ENCODE assay signal across 10 mouse cellular contexts in the genomic region with DNA sequence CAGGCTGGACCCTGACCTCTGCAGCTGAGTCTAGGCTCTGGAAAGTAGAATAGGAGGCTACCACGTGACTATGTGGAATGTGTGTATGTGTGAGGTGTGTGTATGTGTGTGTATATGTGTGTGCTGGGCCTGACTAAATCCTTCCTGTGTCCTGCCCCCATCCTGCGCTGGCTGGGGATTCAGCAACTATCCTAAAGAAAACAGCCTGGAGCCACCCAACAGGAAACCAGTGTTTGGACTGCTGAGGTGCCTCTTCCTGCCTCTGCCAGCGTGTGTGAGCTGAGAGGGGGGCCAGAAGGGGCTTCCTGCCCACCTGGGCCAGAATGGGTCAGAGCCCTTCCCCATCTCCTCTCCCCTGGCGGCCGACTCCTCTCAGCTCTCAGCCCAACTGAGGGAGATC. TPM values are rescaled to one million over a fixed set of nuclear protein-coding genes. Genes with fewer than 3 reads are reported as not detected.
A peak's percentile ranks its signal among the peaks of the same experiment; 100 is the strongest.
DNase-seq lines count a peak whose midpoint lies in the region; ATAC-seq and TF ChIP-seq lines count a peak whose summit lies in the region.
"Had no signal": no experiment of that assay in that cellular context is flagged by ENCODE, and none has a peak within 500 bp of the region (broad histone marks: within the 10 kb centered on the region; RNA-seq: fewer than 3 reads in every experiment).

No protein-coding gene starts in this region.

- no peak overlapping the region for H3K4me3 ChIP-seq in hindbrain, embryonic 11.5 days (ENCODE audit: low read depth, low read length)
- H3K4me3 ChIP-seq in hindbrain, embryonic 13.5 days = no peak overlapping the region
- H3K4me3 ChIP-seq in embryonic facial prominence, embryonic 13.5 days = no peak overlapping the region
- H3K4me3 ChIP-seq in stomach, embryonic 14.5 days (ENCODE audit: low read depth, low read length) = no peak overlapping the region
- H3K4me3 ChIP-seq in gastrocnemius, adult 2 months = no peak overlapping the region

- 54% methylated on average over 5 of the region's 5 CpGs for WGBS in hindbrain, embryonic 11.5 days
- 73% methylated on average over 5 of the region's 5 CpGs for WGBS in hindbrain, embryonic 13.5 days
- 26% methylated on average over 5 of the region's 5 CpGs for WGBS in embryonic facial prominence, embryonic 13.5 days
- 44% methylated on average over 5 of the region's 5 CpGs for WGBS in stomach, embryonic 14.5 days

- no peaks in the 10 kb centered on the region for H3K9me3 ChIP-seq in hindbrain, embryonic 11.5 days (ENCODE audit: control insufficient read depth, low read length)
- no peaks in the 10 kb centered on the region for H3K9me3 ChIP-seq in hindbrain, embryonic 13.5 days
- H3K9me3 ChIP-seq in embryonic facial prominence, embryonic 13.5 days = no peaks in the 10 kb centered on the region
- H3K9me3 ChIP-seq in stomach, embryonic 14.5 days (ENCODE audit: control insufficient read depth, low read depth, low read length) = no peaks in the 10 kb centered on the region

- no peak overlapping the region for H3K4me2 ChIP-seq in hindbrain, embryonic 11.5 days (replicated peaks; ENCODE audit: low read depth, low read length)
- no peak overlapping the region for H3K4me2 ChIP-seq in hindbrain, embryonic 13.5 days
- H3K4me2 ChIP-seq in embryonic facial prominence, embryonic 13.5 days = no peak overlapping the region
- H3K4me2 ChIP-seq in stomach, embryonic 14.5 days (replicated peaks; ENCODE audit: low read depth, low read length) = no peak overlapping the region

- H3K36me3 ChIP-seq in hindbrain, embryonic 11.5 days (ENCODE audit: control insufficient read depth, insufficient read depth, low read length) = no peaks in the 10 kb centered on the region
- H3K36me3 ChIP-seq in hindbrain, embryonic 13.5 days = no peaks in the 10 kb centered on the region
- H3K36me3 ChIP-seq in embryonic facial prominence, embryonic 13.5 days = peaks cover 40% of the 10 kb centered on the region
- H3K36me3 ChIP-seq in stomach, embryonic 14.5 days (ENCODE audit: control insufficient read depth, insufficient read depth, low read length) = peaks cover 24% of the 10 kb centered on the region

- peak overlapping the region; percentile 30; the same call in 1 of the 2 replicates for H3K27ac ChIP-seq in hindbrain, embryonic 11.5 days (ENCODE audit: low read depth, low read length)
- H3K27ac ChIP-seq in hindbrain, embryonic 13.5 days = no peak overlapping the region
- peak overlapping the region; percentile 69 for H3K27ac ChIP-seq in embryonic facial prominence, embryonic 13.5 days
- no peak overlapping the region; the same call in 1 of the 2 replicates for H3K27ac ChIP-seq in stomach, embryonic 14.5 days (ENCODE audit: low read length)
- no peak overlapping the region for H3K27ac ChIP-seq in gastrocnemius, adult 2 months

- no peak for DNase-seq in hindbrain, embryonic 11.5 days (ENCODE audit: low spot score)
- DNase-seq in kidney, postnatal 36 days = peak; percentile 22 to 46
- DNase-seq in left cerebral cortex, postnatal 36 days (ENCODE audit: low spot score in 2 of 2) = no peak
- no peak for DNase-seq in gastrocnemius, adult 2 months
- DNase-seq: adrenal gland, postnatal 14 days had no signal

- no peak for ATAC-seq in hindbrain, embryonic 11.5 days (ENCODE audit: low FRiP score)
- ATAC-seq in hindbrain, embryonic 13.5 days (ENCODE audit: low FRiP score) = no peak
- peak; percentile 12 for ATAC-seq in embryonic facial prominence, embryonic 13.5 days (ENCODE audit: insufficient number of reproducible peaks, insufficient read depth, low FRiP score, low TSS enrichment, low read depth)
- peak; percentile 34; the same call in 1 of the 2 replicates for ATAC-seq in stomach, embryonic 14.5 days (ENCODE audit: insufficient number of reproducible peaks, insufficient read depth, low FRiP score, low read depth)
- ATAC-seq in cerebellum, adult (ENCODE audit: insufficient number of reproducible peaks, low FRiP score, low TSS enrichment) = no peak

- H3K9ac ChIP-seq in hindbrain, embryonic 11.5 days (ENCODE audit: low read depth, low read length) = no peak overlapping the region
- no peak overlapping the region for H3K9ac ChIP-seq in hindbrain, embryonic 13.5 days
- no peak overlapping the region for H3K9ac ChIP-seq in embryonic facial prominence, embryonic 13.5 days
- no peak overlapping the region for H3K9ac ChIP-seq in stomach, embryonic 14.5 days (replicated peaks; ENCODE audit: low read depth, low read length)

- intact Hi-C loops in left cerebral cortex, postnatal 36 days (cut with DNase I) = no loop called here
- intact Hi-C loops in gastrocnemius, adult 2 months (cut with DNase I) = no loop called here

- no peaks in the 10 kb centered on the region for H3K27me3 ChIP-seq in hindbrain, embryonic 11.5 days (ENCODE audit: control insufficient read depth, insufficient read depth, low read length)
- peaks cover 19% of the 10 kb centered on the region; the same call in 1 of the 2 replicates for H3K27me3 ChIP-seq in hindbrain, embryonic 13.5 days
- no peaks in the 10 kb centered on the region for H3K27me3 ChIP-seq in embryonic facial prominence, embryonic 13.5 days
- no peaks in the 10 kb centered on the region for H3K27me3 ChIP-seq in stomach, embryonic 14.5 days (ENCODE audit: control insufficient read depth, insufficient read depth, low read length)

- H3K4me1 ChIP-seq in hindbrain, embryonic 11.5 days (replicated peaks; ENCODE audit: control insufficient read depth, insufficient read depth, low read length) = peaks cover 9% of the 10 kb centered on the region
- peaks cover 27% of the 10 kb centered on the region for H3K4me1 ChIP-seq in hindbrain, embryonic 13.5 days (replicated peaks)
- H3K4me1 ChIP-seq in embryonic facial prominence, embryonic 13.5 days = peaks cover 47% of the 10 kb centered on the region
- H3K4me1 ChIP-seq in stomach, embryonic 14.5 days (ENCODE audit: control insufficient read depth, insufficient read depth, low read length) = peaks cover 26% of the 10 kb centered on the region

- TF ChIP-seq CTCF in gastrocnemius, adult 2 months (IDR thresholded peaks at IDR 0.05) = no peak

RNA-seq across cellular contexts. Expression of gene Mdfi, which starts 20.9 kb away (rescaled TPM):
- polyA plus RNA-seq in hindbrain, embryonic 11.5 days (2014; fragmentation: Nextera tagmentation; extraction: Ambion mirVana) = 39.0 and 40.5 TPM in 2 replicates
- polyA plus RNA-seq in hindbrain, embryonic 13.5 days (2015; fragmentation: Nextera tagmentation; extraction: Ambion mirVana) = 2.9 and 3.7 TPM in 2 replicates
- polyA plus RNA-seq in embryonic facial prominence, embryonic 13.5 days (2015; fragmentation: Nextera tagmentation; extraction: Ambion mirVana) = 28.9 and 35.9 TPM in 2 replicates
- 31.8 and 32.0 TPM in 2 replicates for polyA plus RNA-seq in stomach, embryonic 14.5 days (2014; fragmentation: Nextera tagmentation; extraction: Ambion mirVana)
- 1 to 10 TPM in 1 of 2 experiments, under 1 TPM in 1; 0.81 to 1.1 TPM for total RNA-seq in left cerebral cortex, postnatal 36 days (2021)
- total RNA-seq in gastrocnemius, adult 2 months (2021) = under 1 TPM; 0.31 to 0.42 TPM
- total RNA-seq: megakaryocyte, adult 5-6 weeks had no signal

Comparison
In these comparisons a context has a peak if more than half of its experiments do, and no peak if none do; other contexts are left out.
1. H3K27ac ChIP-seq: peak in hindbrain, embryonic 11.5 days (single experiment) and embryonic facial prominence, embryonic 13.5 days (single experiment); none in hindbrain, embryonic 13.5 days (single experiment), stomach, embryonic 14.5 days (single experiment) and gastrocnemius, adult 2 months (single experiment).
2. ATAC-seq: peak in embryonic facial prominence, embryonic 13.5 days (single experiment) and stomach, embryonic 14.5 days (single experiment); none in hindbrain, embryonic 11.5 days (single experiment), hindbrain, embryonic 13.5 days (single experiment) and cerebellum, adult (single experiment).
3. DNase-seq: peak in kidney, postnatal 36 days (2 of 2); none in hindbrain, embryonic 11.5 days (single experiment), left cerebral cortex, postnatal 36 days (0 of 2) and gastrocnemius, adult 2 months (single experiment).